22 mouse cellular contexts compared by ENCODE assay signal in the genomic region with DNA sequence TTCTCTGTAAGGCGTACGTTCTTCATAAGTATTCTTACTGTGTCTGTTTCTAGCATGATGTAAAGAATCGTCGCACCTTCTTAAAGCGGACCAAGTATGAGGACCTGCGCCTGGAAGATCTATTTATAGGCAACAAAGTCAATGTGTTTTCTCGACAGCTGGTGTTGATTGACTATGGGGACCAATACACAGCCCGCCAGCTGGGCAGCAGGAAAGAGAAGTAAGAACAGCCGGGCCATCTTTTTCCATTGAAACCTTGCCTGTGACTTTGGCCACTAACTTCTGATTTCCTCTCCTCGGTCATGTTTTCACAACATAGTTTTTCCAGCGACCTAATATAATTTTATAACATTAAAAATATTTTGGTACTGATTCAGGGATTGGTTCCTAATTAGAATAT. TPM values are rescaled to one million over a fixed set of nuclear protein-coding genes. Genes with fewer than 3 reads are reported as not detected.
DNase-seq lines count a peak whose midpoint lies in the region; ATAC-seq and TF ChIP-seq lines count a peak whose summit lies in the region.
"Had no signal": no experiment of that assay in that cellular context is flagged by ENCODE, and none has a peak within 500 bp of the region (broad histone marks: within the 10 kb centered on the region; RNA-seq: fewer than 3 reads in every experiment).

No protein-coding gene starts in this region.

- H3K27me3 ChIP-seq in liver, postnatal 0 days (ENCODE audit: insufficient read depth, low read length), result no peaks in the 10 kb centered on the region
- H3K27me3 ChIP-seq in liver, embryonic 11.5 days (replicated peaks; ENCODE audit: control insufficient read depth, insufficient read depth, low read length), result no peaks in the 10 kb centered on the region
- no peaks in the 10 kb centered on the region for H3K27me3 ChIP-seq in CH12.LX (replicated peaks)
- H3K27me3 ChIP-seq: Patski had no signal

- H3K9ac ChIP-seq in liver, postnatal 0 days (replicated peaks), result no peak overlapping the region
- H3K9ac ChIP-seq in liver, embryonic 11.5 days (ENCODE audit: low read depth, low read length), result no peak overlapping the region
- H3K9ac ChIP-seq in CH12.LX (ENCODE audit: insufficient read depth, low read depth), result no peak overlapping the region; the same call in 1 of the 2 replicates

- WGBS in liver, postnatal 0 days (ENCODE audit: insufficient replicate concordance), result 78% methylated on average over 11 of the region's 11 CpGs
- WGBS in liver, embryonic 11.5 days, result 86% methylated on average over 11 of the region's 11 CpGs

- DNase-seq in layer of hippocampus, adult 2 months (ENCODE audit: low spot score in 2 of 2), result no peak
- DNase-seq in layer of hippocampus, postnatal 25 days (ENCODE audit: extremely low spot score in 1 of 2, low spot score in 1 of 2), result no peak
- DNase-seq in liver, postnatal 0 days, result no peak
- DNase-seq in liver, embryonic 11.5 days (ENCODE audit: low spot score), result no peak
- peak; percentile 15 to 19 for DNase-seq in spleen, postnatal 36 days (ENCODE audit: low spot score in 2 of 2)
- no peak for DNase-seq in spleen, postnatal 14 days (ENCODE audit: low spot score in 2 of 2)
- DNase-seq in CH12.LX (ENCODE audit: extremely low read depth), result peak; percentile 67
- DNase-seq in cerebellum, postnatal 4 days (ENCODE audit: low spot score in 2 of 2), result no peak
- DNase-seq: adrenal gland, adult 2 months; adrenal gland, adult 8-10 months; adrenal gland, postnatal 10 days; adrenal gland, postnatal 14 days; adrenal gland, postnatal 25 days; adrenal gland, postnatal 36 days; B cell, adult 2 months; cerebellum, adult 11 months; cerebellum, adult 11-12 months; cerebellum, adult 18-20 months had no signal

- no peak overlapping the region for H3K4me3 ChIP-seq in layer of hippocampus, adult 2 months
- no peak overlapping the region for H3K4me3 ChIP-seq in liver, postnatal 0 days (ENCODE audit: low read depth, low read length)
- H3K4me3 ChIP-seq in liver, embryonic 11.5 days (ENCODE audit: low read depth, low read length), result no peak overlapping the region
- H3K4me3 ChIP-seq in CH12.LX (replicated peaks in 1 of 3; ENCODE audit: low read depth in 2 of 3, low read length in 2 of 3, poor library complexity in 1 of 3), result no peak overlapping the region

- no peaks in the 10 kb centered on the region for H3K4me1 ChIP-seq in liver, postnatal 0 days (ENCODE audit: insufficient read depth)
- H3K4me1 ChIP-seq in liver, embryonic 11.5 days (replicated peaks; ENCODE audit: control insufficient read depth, insufficient read depth, low read length), result no peaks in the 10 kb centered on the region
- H3K4me1 ChIP-seq in CH12.LX (ENCODE audit: control insufficient read depth in 1 of 2, insufficient read depth in 2 of 2), result peaks cover 9 to 30% of the 10 kb centered on the region in 2 experiments

- no peak for TF ChIP-seq POLR2A in CH12.LX (IDR thresholded peaks at IDR 0.05; ENCODE audit: low read depth, low read length)

- TF ChIP-seq EP300 in liver, postnatal 0 days (IDR thresholded peaks at IDR 0.05; ENCODE audit: low read depth), result no peak
- peak; percentile 95 for TF ChIP-seq EP300 in CH12.LX (IDR thresholded peaks at IDR 0.05; ENCODE audit: low read length)

- in situ Hi-C loops in CH12.LX (cut with MboI; ENCODE audit: low pct_ligation_motif_present, low pct_unique_long_range_greater_than_20kb, low sequenced_read_pairs), result no loop called here

- 0 out of 2 replicates have a peak, but pooled peaks have one; percentile 25 for ATAC-seq in liver, postnatal 0 days
- no peak for ATAC-seq in liver, embryonic 11.5 days (replicated peaks; ENCODE audit: low FRiP score)
- ATAC-seq: activated CD4-positive, CD25-positive, alpha-beta regulatory T cell, adult 4 months; CD4-positive, CD25-positive, alpha-beta regulatory T cell, adult 4 months; Patski had no signal

- dilution Hi-C loops in CH12.LX (cut with MboI; ENCODE audit: extremely low pct_ligation_motif_present, extremely low pct_unique_long_range_greater_than_20kb, low sequenced_read_pairs), result no loop called here

- no peak overlapping the region for H3K4me2 ChIP-seq in liver, postnatal 0 days (ENCODE audit: low read depth, low read length)
- H3K4me2 ChIP-seq in liver, embryonic 11.5 days, result no peak overlapping the region
- H3K4me2 ChIP-seq in CH12.LX (ENCODE audit: insufficient read depth, low read depth, poor library complexity, severe bottlenecking), result no peak overlapping the region

- no peaks in the 10 kb centered on the region for H3K79me2 ChIP-seq in CH12.LX (replicated peaks; ENCODE audit: control insufficient read depth, extremely low read depth, insufficient read depth, poor library complexity, severe bottlenecking)

- H3K36me3 ChIP-seq in liver, postnatal 0 days (replicated peaks; ENCODE audit: insufficient read depth, low read length), result 0 out of 2 replicates have a peak, but pooled peaks cover 9% of the 10 kb centered on the region
- peaks cover 3% of the 10 kb centered on the region for H3K36me3 ChIP-seq in liver, embryonic 11.5 days (ENCODE audit: control insufficient read depth, insufficient read depth, low read length)
- peaks cover 25 to 38% of the 10 kb centered on the region in 2 experiments for H3K36me3 ChIP-seq in CH12.LX (replicated peaks in 1 of 2; ENCODE audit: control insufficient read depth in 1 of 2, insufficient read depth in 1 of 2, low read length in 1 of 2)

- H3K9me3 ChIP-seq in liver, postnatal 0 days (ENCODE audit: low read length), result no peaks in the 10 kb centered on the region
- H3K9me3 ChIP-seq in liver, embryonic 11.5 days (ENCODE audit: control insufficient read depth, low read length), result no peaks in the 10 kb centered on the region
- H3K9me3 ChIP-seq in CH12.LX (replicated peaks; ENCODE audit: low read length), result peaks cover 4% of the 10 kb centered on the region
- H3K9me3 ChIP-seq: G1E had no signal

- no peak for TF ChIP-seq RAD21 in CH12.LX (IDR thresholded peaks at IDR 0.05; ENCODE audit: low read depth, low read length)

- no peak for TF ChIP-seq CTCF in layer of hippocampus, adult 2 months (conservative IDR thresholded peaks at IDR 0.05)
- TF ChIP-seq CTCF in liver, postnatal 0 days (IDR thresholded peaks at IDR 0.05; ENCODE audit: low read depth), result no peak
- TF ChIP-seq CTCF in CH12.LX (conservative IDR thresholded peaks at IDR 0.05 in 1 of 2, IDR thresholded peaks at IDR 0.05 in 1 of 2; ENCODE audit: low read depth in 2 of 2, low read length in 2 of 2), result no peak

- 0 out of 2 replicates have a peak overlapping the region, but pooled peaks have one; percentile 32 for H3K27ac ChIP-seq in layer of hippocampus, adult 2 months
- no peak overlapping the region for H3K27ac ChIP-seq in liver, postnatal 0 days (ENCODE audit: low read depth)
- H3K27ac ChIP-seq in liver, embryonic 11.5 days (ENCODE audit: low read depth, low read length), result no peak overlapping the region
- no peak overlapping the region for H3K27ac ChIP-seq in CH12.LX (ENCODE audit: insufficient read depth, low read depth)

TF ChIP-seq in CH12.LX, 34 proteins besides CTCF, POLR2A, EP300 and RAD21 (continues in another document):
- TF ChIP-seq MXI1 (IDR thresholded peaks at IDR 0.05; ENCODE audit: low read depth, low read length), result no peak
- TF ChIP-seq TBP (conservative IDR thresholded peaks at IDR 0.05; ENCODE audit: low read depth, low read length), result no peak
- no peak for TF ChIP-seq ZC3H11A (IDR thresholded peaks at IDR 0.05; ENCODE audit: low read depth, low read length)
- no peak for TF ChIP-seq ZMIZ1 (IDR thresholded peaks at IDR 0.05; ENCODE audit: low read depth, low read length)
- TF ChIP-seq TCF12 (IDR thresholded peaks at IDR 0.05; ENCODE audit: low read depth, low read length), result peak; percentile 92
- TF ChIP-seq SMC3 (IDR thresholded peaks at IDR 0.05; ENCODE audit: low read depth, low read length), result no peak
- no peak for TF ChIP-seq MAZ (IDR thresholded peaks at IDR 0.05; ENCODE audit: low read depth, low read length)
- TF ChIP-seq MAX (IDR thresholded peaks at IDR 0.05; ENCODE audit: low read length), result no peak
- peak; percentile 89 for TF ChIP-seq ETS1 (conservative IDR thresholded peaks at IDR 0.05; ENCODE audit: low read depth, low read length)
- no peak for TF ChIP-seq PAX5 (IDR thresholded peaks at IDR 0.05; ENCODE audit: low read length)
- TF ChIP-seq E2F4 (IDR thresholded peaks at IDR 0.05; ENCODE audit: insufficient replicate concordance, low read depth, low read length), result no peak
- TF ChIP-seq MEF2A (IDR thresholded peaks at IDR 0.05; ENCODE audit: borderline replicate concordance, low read depth, low read length), result peak; percentile 93
- no peak for TF ChIP-seq CHD1 (IDR thresholded peaks at IDR 0.05; ENCODE audit: low read depth, low read length)
- TF ChIP-seq ZKSCAN1 (IDR thresholded peaks at IDR 0.05; ENCODE audit: borderline replicate concordance, low read depth, low read length), result no peak
- no peak for TF ChIP-seq RCOR1 (conservative IDR thresholded peaks at IDR 0.05; ENCODE audit: low read depth, low read length)
- no peak for TF ChIP-seq ZNF384 (IDR thresholded peaks at IDR 0.05; ENCODE audit: low read depth, low read length)

RNA-seq across cellular contexts. Expression of a gene that starts 25.3 kb away (rescaled TPM):
- 10 to 100 TPM; 23.2 to 26.8 TPM for total RNA-seq in layer of hippocampus, adult 2 months (2021)
- 10 to 100 TPM; 26.0 to 26.9 TPM for total RNA-seq in layer of hippocampus, postnatal 25 days (2021)
- 9.6 and 9.7 TPM in 2 replicates for polyA plus RNA-seq in liver, postnatal 0 days (2015; fragmentation: Nextera tagmentation; extraction: Ambion mirVana)
- polyA plus RNA-seq in liver, embryonic 11.5 days (2014; fragmentation: Nextera tagmentation; extraction: Ambion mirVana), result 19.7 and 22.3 TPM in 2 replicates
- total RNA-seq in CH12.LX (2012; rRNA removed) (13.7 and 17.5 TPM in 2 replicates), CH12.LX (2014; rRNA removed) (21.9 and 22.2 TPM in 2 replicates)
- 18.8 and 24.7 TPM in 2 replicates for polyA plus RNA-seq in CH12.LX (2012; ENCODE audit: insufficient read length, low read depth)

RNA-seq across cellular contexts. Expression of a gene that starts 28.6 kb away (rescaled TPM):
- 10 to 100 TPM; 24.0 to 31.5 TPM for total RNA-seq in layer of hippocampus, adult 2 months (2021)
- total RNA-seq in layer of hippocampus, postnatal 25 days (2021), result 10 to 100 TPM; 24.6 to 25.8 TPM
- polyA plus RNA-seq in liver, postnatal 0 days (2015; fragmentation: Nextera tagmentation; extraction: Ambion mirVana), result 7.2 and 7.6 TPM in 2 replicates
- 20.9 and 22.0 TPM in 2 replicates for polyA plus RNA-seq in liver, embryonic 11.5 days (2014; fragmentation: Nextera tagmentation; extraction: Ambion mirVana)
- total RNA-seq in CH12.LX (2012; rRNA removed) (23.5 and 28.4 TPM in 2 replicates), CH12.LX (2014; rRNA removed) (33.2 and 35.9 TPM in 2 replicates)
- 25.3 and 29.0 TPM in 2 replicates for polyA plus RNA-seq in CH12.LX (2012; ENCODE audit: insufficient read length, low read depth)

RNA-seq across cellular contexts. Expression of a gene that starts 57.2 kb away (rescaled TPM):
- 10 to 100 TPM; 21.7 to 24.8 TPM for total RNA-seq in layer of hippocampus, adult 2 months (2021)
- total RNA-seq in layer of hippocampus, postnatal 25 days (2021), result 10 to 100 TPM; 22.0 to 22.5 TPM
- 2.6 and 2.7 TPM in 2 replicates for polyA plus RNA-seq in liver, postnatal 0 days (2015; fragmentation: Nextera tagmentation; extraction: Ambion mirVana)
- polyA plus RNA-seq in liver, embryonic 11.5 days (2014; fragmentation: Nextera tagmentation; extraction: Ambion mirVana), result 7.1 and 9.4 TPM in 2 replicates
- total RNA-seq in CH12.LX (2012; rRNA removed) (9.4 and 10.6 TPM in 2 replicates), CH12.LX (2014; rRNA removed) (8.8 and 12.2 TPM in 2 replicates)
- polyA plus RNA-seq in CH12.LX (2012; ENCODE audit: insufficient read length, low read depth), result 12.1 and 14.6 TPM in 2 replicates

Comparison
In these comparisons a context has a peak if more than half of its experiments do, and no peak if none do; other contexts are left out.
1. DNase-seq: peak in spleen, postnatal 36 days (2 of 2) and CH12.LX (single experiment); none in layer of hippocampus, adult 2 months (0 of 2), layer of hippocampus, postnatal 25 days (0 of 2), liver, postnatal 0 days (single experiment), liver, embryonic 11.5 days (single experiment), spleen, postnatal 14 days (0 of 2) and cerebellum, postnatal 4 days (0 of 2).